8 mouse cellular contexts compared by ENCODE assay signal in the genomic region with DNA sequence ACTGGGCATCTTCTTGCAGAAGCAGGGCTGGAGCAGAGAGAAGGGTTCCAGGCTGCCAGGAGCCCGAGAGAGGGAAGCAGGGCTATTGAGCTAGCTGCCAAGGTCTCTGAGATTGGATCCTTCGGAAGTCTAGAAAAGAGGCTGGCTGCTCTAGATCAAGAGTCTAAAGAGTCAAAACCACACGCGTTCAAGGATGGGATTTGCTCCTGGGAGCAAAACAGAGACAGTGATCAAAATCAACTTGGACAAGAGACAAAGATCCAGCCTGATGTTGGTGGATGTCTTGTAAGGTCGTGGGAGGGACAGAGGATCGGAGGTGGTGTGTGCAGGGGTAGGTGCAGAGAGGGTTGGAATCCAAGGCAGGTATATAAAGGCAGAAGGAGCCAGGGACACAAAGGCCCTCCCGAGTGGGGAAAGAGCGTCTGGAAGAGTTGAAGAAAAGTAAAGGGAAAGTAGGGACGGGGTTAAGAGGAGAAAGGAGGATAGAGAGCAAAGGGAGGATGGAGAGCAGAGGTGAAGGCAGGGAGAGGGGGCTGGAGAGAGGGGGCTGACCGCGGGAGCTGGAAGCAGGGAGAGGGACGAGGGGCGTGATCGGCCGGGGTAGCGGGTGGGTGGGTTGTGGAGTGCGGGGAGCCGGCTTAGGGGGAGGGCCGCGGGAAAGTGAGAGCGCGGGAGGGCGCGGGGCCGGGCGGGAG. TPM values are rescaled to one million over a fixed set of nuclear protein-coding genes. Genes with fewer than 3 reads are reported as not detected.
DNase-seq lines count a peak whose midpoint lies in the region; ATAC-seq and TF ChIP-seq lines count a peak whose summit lies in the region.

No protein-coding gene starts in this region.

- no peak for DNase-seq in layer of hippocampus, adult 2 months (ENCODE audit: low spot score in 2 of 2)
- DNase-seq in layer of hippocampus, adult 9-10 months (ENCODE audit: low spot score), result no peak
- DNase-seq in cerebellum, postnatal 14 days, result peak; percentile 52 to 65
- DNase-seq in neural tube, embryonic 11.5 days (ENCODE audit: low spot score), result no peak
- DNase-seq in adrenal gland, postnatal 14 days, result no peak
- DNase-seq in adipocyte (ENCODE audit: low spot score), result no peak

- H3K4me1 ChIP-seq in hindbrain, embryonic 16.5 days (ENCODE audit: control insufficient read depth, insufficient read depth, low read depth, low read length), result peaks cover 12% of the 10 kb centered on the region
- no peaks in the 10 kb centered on the region; the same call in 1 of the 2 replicates for H3K4me1 ChIP-seq in neural tube, embryonic 11.5 days (ENCODE audit: control insufficient read depth, insufficient read depth, low read length)

- H3K9ac ChIP-seq in hindbrain, embryonic 16.5 days (ENCODE audit: low read depth, low read length), result peak overlapping the region; percentile 78
- H3K9ac ChIP-seq in neural tube, embryonic 11.5 days (ENCODE audit: low read length), result peak overlapping the region; percentile 91

- H3K4me3 ChIP-seq in layer of hippocampus, adult 2 months, result peak overlapping the region; percentile 64
- H3K4me3 ChIP-seq in hindbrain, embryonic 16.5 days (ENCODE audit: low read length), result peak overlapping the region; percentile 60
- H3K4me3 ChIP-seq in neural tube, embryonic 11.5 days (ENCODE audit: low read depth, low read length), result peak overlapping the region; percentile 77

- peak; percentile 40 for ATAC-seq in hindbrain, embryonic 16.5 days
- ATAC-seq in neural tube, embryonic 11.5 days (ENCODE audit: insufficient read depth, low FRiP score, low TSS enrichment), result peak; percentile 60
- no peak for ATAC-seq in CD4-positive, CD25-positive, alpha-beta regulatory T cell, adult 4 months

- peak overlapping the region; percentile 89 for H3K4me2 ChIP-seq in hindbrain, embryonic 16.5 days (ENCODE audit: low read length)
- peak overlapping the region; percentile 99 for H3K4me2 ChIP-seq in neural tube, embryonic 11.5 days (ENCODE audit: low read depth)

- no peaks in the 10 kb centered on the region for H3K9me3 ChIP-seq in hindbrain, embryonic 16.5 days (ENCODE audit: control insufficient read depth, low read length)
- no peaks in the 10 kb centered on the region for H3K9me3 ChIP-seq in neural tube, embryonic 11.5 days (ENCODE audit: control insufficient read depth, low read length)

- H3K27ac ChIP-seq in layer of hippocampus, adult 2 months, result peak overlapping the region; percentile 99
- peak overlapping the region; percentile 83 for H3K27ac ChIP-seq in hindbrain, embryonic 16.5 days (ENCODE audit: low read depth, low read length)
- peak overlapping the region; percentile 86 for H3K27ac ChIP-seq in neural tube, embryonic 11.5 days (ENCODE audit: low read depth, low read length)

- H3K27me3 ChIP-seq in hindbrain, embryonic 16.5 days (replicated peaks; ENCODE audit: control insufficient read depth, insufficient read depth, low read length), result no peaks in the 10 kb centered on the region
- H3K27me3 ChIP-seq in neural tube, embryonic 11.5 days (ENCODE audit: control insufficient read depth, insufficient read depth, low read length), result peaks cover 2% of the 10 kb centered on the region; the same call in 1 of the 2 replicates

- TF ChIP-seq CTCF in layer of hippocampus, adult 2 months (conservative IDR thresholded peaks at IDR 0.05), result no peak

- 10% methylated on average over 10 of the region's 26 CpGs for WGBS in hindbrain, embryonic 16.5 days
- 12% methylated on average over 13 of the region's 26 CpGs for WGBS in neural tube, embryonic 11.5 days

- no peaks in the 10 kb centered on the region for H3K36me3 ChIP-seq in hindbrain, embryonic 16.5 days (ENCODE audit: control insufficient read depth, insufficient read depth, low read length)
- H3K36me3 ChIP-seq in neural tube, embryonic 11.5 days (ENCODE audit: control insufficient read depth, insufficient read depth, low read length), result no peaks in the 10 kb centered on the region

RNA-seq across cellular contexts. Expression of a gene that starts 0.5 kb away (rescaled TPM):
- 100 to 1,000 TPM; 101 to 111 TPM for total RNA-seq in layer of hippocampus, adult 2 months (2021)
- polyA plus RNA-seq in hindbrain, embryonic 16.5 days (2015; fragmentation: Nextera tagmentation; extraction: Ambion mirVana), result 26.5 and 29.4 TPM in 2 replicates
- 16.4 and 19.2 TPM in 2 replicates for polyA plus RNA-seq in neural tube, embryonic 11.5 days (2014; fragmentation: Nextera tagmentation; extraction: Ambion mirVana)
- polyA plus RNA-seq in CD4-positive, CD25-positive, alpha-beta regulatory T cell, adult 4 months (2017; shearing (Covaris generic)), result not detected
- 4.5 and 6.6 TPM in 2 replicates for total RNA-seq in adrenal gland, postnatal 14 days (2021)

Comparison
In these comparisons a context has a peak if more than half of its experiments do, and no peak if none do; other contexts are left out.
1. DNase-seq: peak in cerebellum, postnatal 14 days (2 of 2); none in layer of hippocampus, adult 2 months (0 of 2), layer of hippocampus, adult 9-10 months (single experiment), neural tube, embryonic 11.5 days (single experiment), adrenal gland, postnatal 14 days (single experiment) and adipocyte (single experiment).
2. RNA of a gene that starts 0.5 kb away (polyA plus RNA-seq): 26.5 to 29.4 TPM in hindbrain, embryonic 16.5 days and 16.4 to 19.2 TPM in neural tube, embryonic 11.5 days; not detected in CD4-positive, CD25-positive, alpha-beta regulatory T cell, adult 4 months; every median in the first group is over 10 times any median in the second.
3. Peak in every context shown above with its lines, with median percentiles within 50 percentile points of each other: H3K27ac ChIP-seq and H3K4me3 ChIP-seq.